Mouse (Mus musculus) Patski (cell line): Measurements from ENCODE around the gene Olfr418. TPM values are rescaled to one million over a fixed set of nuclear protein-coding genes. Genes with fewer than 3 reads are reported as not detected.
"Not testable (repeated sequence)": the region's sequence is repeated elsewhere in the genome, so short reads cannot be mapped to it uniquely, and the experiment has no call there.

Source experiments
- ATAC-seq: fragments of 100-300 bp; one replicate; pipeline ENCODE4 v1.8.0; 2021
- CTCF ChIA-PET: fragments of 350-600 bp; sonication (Branson Sonifier 250); formaldehyde crosslinking; loops from one replicate; lab custom pipeline; 2022; ENCODE audit warnings: inconsistent platforms; lab: Charles Lee
- POLR2A ChIA-PET: fragments of 350-600 bp; sonication (Branson Sonifier 250); formaldehyde crosslinking; loops from one replicate; lab custom pipeline; 2022; ENCODE audit warnings: antibody characterized with exemption, inconsistent platforms; lab: Charles Lee
- DNase-seq: peaks from one replicate; pipeline ENCODE4 v3.0.0-alpha.2; 2011; ENCODE audit warnings: low read depth, low spot score
- H3K27me3 ChIP-seq: fragments of 371-371 bp; one replicate; pipeline ENCODE4 v1.5.1; 2021
- CTCF ChIP-seq: fragments of 100-300 bp; IDR thresholded peaks from one replicate; pipeline ENCODE4 v1.5.1; 2021
- in situ Hi-C: fragments of 300-500 bp; cut with MboI; formaldehyde crosslinking; loops from 3 replicates; pipeline ENCODE4 v1.11.1; 2018; ENCODE audit warnings: low pct_unique_long_range_greater_than_20kb, mixed read lengths
- polyA plus RNA-seq: library from polyadenylated mRNA; unstranded; gene quantifications from one replicate; pipeline ENCODE4 v1.2.3, GENCODE M21; 2021

Olfr418 gene
- not detected for polyA plus RNA-seq

DNA sequence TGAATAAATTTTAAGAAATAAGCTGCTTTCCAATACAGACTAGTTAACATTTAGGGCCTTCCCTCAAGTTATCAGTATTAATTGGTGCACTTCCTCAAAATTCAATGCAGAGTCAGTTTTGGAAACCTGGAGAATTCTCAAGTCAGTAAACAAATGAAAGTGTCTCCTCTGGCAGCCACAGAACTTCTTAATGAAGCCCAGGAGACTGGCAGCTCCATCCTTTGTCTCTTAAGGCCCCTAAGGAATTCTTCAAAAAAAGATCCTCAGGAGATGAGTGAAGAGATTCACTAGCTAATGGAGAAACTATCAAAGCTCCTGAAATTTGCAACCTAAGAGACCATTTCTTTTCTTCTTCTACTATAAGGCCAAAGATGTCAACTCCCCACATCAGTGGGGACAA, at the start of gene Olfr418:
TSS of gene Olfr418 (plus strand) at position 301 of the 400 bp plus-strand sequence.
- CTCF ChIA-PET = no interaction called here
- ATAC-seq (no peak), DNase-seq (no peak)
- in situ Hi-C loops = no loop called here
- no peak for TF ChIP-seq CTCF
- POLR2A ChIA-PET = no interaction called here
- H3K27me3 ChIP-seq = no peaks in the 10 kb centered on the region

DNA sequence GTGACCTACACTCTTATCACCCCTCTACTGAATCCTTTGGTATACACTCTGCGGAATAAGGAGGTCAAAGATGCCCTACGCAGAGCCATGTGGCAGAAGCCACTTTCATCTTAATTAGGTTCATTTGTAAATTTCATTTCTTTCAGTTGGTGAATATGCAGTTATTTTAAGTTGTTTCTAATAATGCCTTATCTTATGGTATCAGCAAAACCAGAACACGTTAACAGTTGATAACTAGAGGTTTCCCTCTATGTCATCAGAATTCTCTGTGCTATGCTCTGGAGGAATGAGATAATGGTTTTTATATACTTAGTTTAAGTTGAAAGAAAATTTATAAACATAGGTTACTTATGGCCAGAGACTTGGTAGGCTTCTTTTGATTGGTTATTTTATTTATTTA, 49.3 kb upstream of the Olfr418 start:
- no peak for TF ChIP-seq CTCF
- in situ Hi-C loops = no loop called here

DNA sequence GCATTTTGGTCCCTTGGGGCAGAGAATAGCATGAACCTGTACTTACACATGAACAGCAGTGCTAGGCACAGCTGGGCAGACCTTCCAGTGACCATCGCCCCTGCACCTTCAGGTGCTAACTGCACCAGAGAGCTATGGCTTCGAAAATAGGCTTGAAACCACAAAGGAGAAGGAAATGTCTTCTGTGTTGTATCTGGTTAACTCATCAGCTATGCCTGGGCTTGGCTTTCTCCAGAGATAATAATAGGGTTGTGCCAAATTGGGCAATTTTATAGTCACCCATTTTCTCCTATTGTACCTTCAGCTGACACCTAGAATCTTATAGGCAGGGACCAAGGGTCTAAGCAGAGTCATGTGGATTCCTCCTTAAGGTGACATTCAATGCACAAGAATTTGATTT, 38.7 kb upstream of the Olfr418 start, which contains the start of gene Fcer1a:
TSS of gene Fcer1a (minus strand) at position 134 of the 400 bp plus-strand sequence.
- ChIA-PET CTCF (no interaction called here), POLR2A (no interaction called here)
- in situ Hi-C loops = no loop called here
- ATAC-seq (no peak), DNase-seq (no peak)
- no peaks in the 10 kb centered on the region for H3K27me3 ChIP-seq
- TF ChIP-seq CTCF = no peak

More for the DNA sequence above, 49.3 kb upstream of the Olfr418 start:
- ATAC-seq (no peak), DNase-seq (no peak)
- POLR2A ChIA-PET = no interaction called here
- H3K27me3 ChIP-seq = no peaks in the 10 kb centered on the region
- CTCF ChIA-PET = no interaction called here

DNA sequence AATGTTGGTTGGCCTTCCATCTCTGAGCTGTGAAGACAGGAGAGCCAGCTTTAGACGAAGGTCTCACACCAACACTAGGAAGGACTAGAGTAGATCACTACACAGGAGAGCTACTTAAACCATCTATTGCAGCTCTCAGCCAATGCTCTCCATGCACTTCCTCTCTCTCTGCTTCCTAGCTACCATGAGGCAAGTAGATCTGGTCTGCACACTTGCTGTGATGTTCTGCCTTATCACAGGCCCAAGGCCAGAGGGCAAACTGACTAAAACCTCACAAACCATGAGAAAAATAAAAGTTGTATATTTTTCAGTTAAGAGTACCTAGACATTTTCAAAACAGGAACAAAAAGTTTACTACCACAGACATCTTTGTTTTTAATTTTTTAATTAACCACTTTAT, 28.8 kb upstream of the Olfr418 start:
- CTCF ChIA-PET, H3K27me3 ChIP-seq, ATAC-seq, DNase-seq, POLR2A ChIA-PET: not testable (repeated sequence)
- in situ Hi-C loops = loop anchor here (10.0 kb wide), 1 partner anchor 1118 kb away; no protein-coding TSS in a partner anchor

DNA sequence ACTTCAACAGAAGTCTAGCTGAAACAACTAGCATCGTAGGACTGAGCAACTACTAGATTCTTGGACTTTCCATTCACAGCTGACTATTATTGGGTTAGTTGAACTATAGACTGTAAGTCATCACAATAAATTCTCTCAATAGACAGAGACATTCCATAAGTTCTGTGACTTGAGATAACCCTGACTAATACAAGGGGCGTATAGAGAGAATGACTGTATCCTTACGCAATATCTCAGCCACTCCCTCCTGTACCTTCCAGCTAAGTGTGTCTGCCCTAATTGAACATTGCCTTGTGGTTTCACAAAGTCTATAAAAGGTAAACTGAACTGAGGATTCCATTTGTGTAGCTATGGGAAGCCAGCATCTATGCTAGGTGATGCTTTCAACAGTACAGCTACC, 15.9 kb upstream of the Olfr418 start:
- H3K27me3 ChIP-seq = no peaks in the 10 kb centered on the region
- in situ Hi-C loops = no loop called here
- TF ChIP-seq CTCF = no peak
- no peak for DNase-seq
- ChIA-PET POLR2A (interaction anchor here (0.6 kb wide), 1 partner anchor 614 kb away, joined by 3 read pairs; no protein-coding TSS in a partner anchor), CTCF (no interaction called here)
- no peak for ATAC-seq

DNA sequence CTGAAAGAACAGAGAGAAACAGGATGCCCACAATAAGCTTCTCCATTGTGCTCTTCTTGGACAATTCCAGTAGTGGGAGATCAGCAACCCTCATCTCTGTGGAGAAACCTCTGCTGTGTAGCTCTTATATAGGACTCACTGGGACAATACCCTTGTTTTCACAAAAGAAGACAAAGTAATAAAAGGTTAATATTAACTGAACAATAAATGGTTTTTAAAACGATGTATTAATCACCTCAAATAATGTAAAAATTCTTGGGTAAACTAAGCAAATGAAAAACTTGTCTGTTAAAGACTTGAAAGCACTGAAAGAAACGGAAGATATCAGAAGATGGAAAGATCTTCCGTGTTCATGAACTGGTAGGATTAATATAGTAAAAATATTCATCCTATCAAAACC, 11.9 kb downstream of the Olfr418 start, which contains the start of gene Mptx2:
TSS of gene Mptx2 (minus strand) at position 101 of the 400 bp plus-strand sequence.
- ChIA-PET CTCF (no interaction called here), POLR2A (no interaction called here)
- no peak for TF ChIP-seq CTCF
- ATAC-seq (no peak), DNase-seq (no peak)
- in situ Hi-C loops = loop anchor here (10.0 kb wide), 1 partner anchor 1057 kb away; the partner anchor contains the start of gene Mptx1
- H3K27me3 ChIP-seq = no peaks in the 10 kb centered on the region

DNA sequence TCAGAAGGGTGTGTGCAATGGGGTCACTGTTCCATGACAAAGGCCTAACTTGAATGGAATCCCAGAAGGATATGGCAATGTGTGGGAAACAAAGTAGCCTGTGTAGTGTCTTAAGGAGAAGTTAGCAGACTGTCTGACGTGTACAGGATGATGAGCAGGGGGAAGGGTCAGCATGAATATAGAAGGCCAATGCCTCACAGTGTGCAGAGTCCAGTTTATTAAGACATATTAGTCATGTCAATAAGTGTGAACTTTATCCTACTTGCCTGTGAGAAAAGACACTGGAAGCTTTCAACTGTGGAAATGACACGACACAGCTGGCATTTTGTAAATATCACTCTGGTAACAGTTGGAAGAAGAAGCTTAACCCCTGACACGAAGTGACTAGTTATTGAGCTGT, 37.0 kb downstream of the Olfr418 start:
- CTCF ChIA-PET = interaction anchor here (1.3 kb wide), 1 partner anchor 11 kb away, joined by 3 read pairs; no protein-coding TSS in a partner anchor
- in situ Hi-C loops, POLR2A ChIA-PET, DNase-seq, H3K27me3 ChIP-seq, ATAC-seq: not testable (repeated sequence)

DNA sequence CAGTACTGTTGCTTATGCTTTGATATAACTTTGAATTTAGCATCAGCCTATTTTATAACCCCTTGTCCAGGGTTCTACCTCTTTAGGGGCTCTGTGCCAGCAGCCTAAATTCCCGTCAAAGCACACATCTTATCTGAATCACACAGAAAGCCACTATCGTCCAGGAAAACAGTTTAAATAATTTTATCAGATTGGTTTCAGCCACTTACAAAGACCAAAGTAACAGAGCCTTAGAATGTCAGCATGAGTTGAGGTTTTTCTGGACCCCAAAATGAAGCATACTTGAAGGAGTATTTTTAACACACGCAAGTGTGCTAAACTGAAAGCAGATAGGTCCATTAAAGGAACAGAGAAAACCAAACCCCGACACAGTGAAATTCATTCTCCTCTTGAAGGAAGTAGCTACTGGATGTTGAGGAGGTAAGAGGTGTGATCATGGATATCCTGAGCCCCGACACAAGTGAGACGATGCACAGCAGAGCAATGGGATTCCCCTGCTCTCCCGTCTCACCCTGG, 47.8 kb downstream of the Olfr418 start:
- H3K27me3 ChIP-seq, DNase-seq, in situ Hi-C loops, POLR2A ChIA-PET, CTCF ChIA-PET, ATAC-seq: not testable (repeated sequence)

DNA sequence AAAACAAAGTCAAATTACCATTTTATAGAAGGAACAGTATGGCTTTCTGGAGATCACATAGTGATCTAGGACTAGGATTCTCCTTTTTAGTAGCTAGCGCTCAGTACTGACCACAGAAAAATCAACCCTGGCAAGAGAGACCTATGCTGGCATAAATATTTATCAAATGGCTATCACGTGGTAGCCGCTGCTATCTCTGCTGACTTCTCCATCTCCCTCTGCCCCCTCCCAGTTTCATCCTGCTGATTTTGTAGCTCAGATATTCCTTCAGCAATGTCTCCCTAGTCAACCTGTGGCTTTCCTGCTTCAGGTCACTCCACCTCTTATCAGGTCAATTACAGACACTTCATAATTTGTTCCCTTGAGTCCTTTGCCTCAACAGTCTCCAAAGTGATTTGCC, 49.9 kb downstream of the Olfr418 start:
- ATAC-seq = no peak
- in situ Hi-C loops = no loop called here
- TF ChIP-seq CTCF = no peak
- ChIA-PET CTCF (no interaction called here), POLR2A (no interaction called here)
- no peak for DNase-seq
- peaks cover 7% of the 10 kb centered on the region for H3K27me3 ChIP-seq

DNA sequence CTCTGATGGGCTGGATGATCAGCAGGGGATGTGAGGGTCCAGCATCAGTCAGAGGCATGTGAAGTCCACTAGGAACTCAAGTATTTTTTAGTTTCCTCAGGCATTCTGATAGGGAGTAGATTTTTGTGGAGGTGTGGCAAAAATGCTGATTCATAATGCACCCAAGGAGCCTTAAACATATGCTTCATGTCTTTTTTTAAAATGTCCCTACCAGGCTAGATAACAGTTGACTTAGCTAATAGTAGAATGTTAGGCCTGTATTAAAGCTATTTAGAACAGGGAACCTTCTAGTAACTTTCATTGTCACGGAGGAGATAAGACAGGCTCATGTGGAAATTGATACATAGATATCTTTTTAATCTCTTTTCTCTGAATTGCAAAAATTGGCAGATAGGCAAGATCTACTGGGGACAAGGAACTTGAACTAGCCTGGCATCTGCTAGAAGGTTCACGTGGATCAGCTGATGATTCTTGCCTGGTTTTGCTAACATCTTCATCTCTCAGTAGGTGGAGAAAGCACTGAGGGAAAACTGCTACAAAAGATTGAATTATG, 52.2 kb downstream of the Olfr418 start:
- peaks cover 11% of the 10 kb centered on the region for H3K27me3 ChIP-seq
- in situ Hi-C loops = no loop called here
- ATAC-seq = no peak
- DNase-seq = no peak
- TF ChIP-seq CTCF = no peak
- ChIA-PET CTCF (no interaction called here), POLR2A (no interaction called here)

DNA sequence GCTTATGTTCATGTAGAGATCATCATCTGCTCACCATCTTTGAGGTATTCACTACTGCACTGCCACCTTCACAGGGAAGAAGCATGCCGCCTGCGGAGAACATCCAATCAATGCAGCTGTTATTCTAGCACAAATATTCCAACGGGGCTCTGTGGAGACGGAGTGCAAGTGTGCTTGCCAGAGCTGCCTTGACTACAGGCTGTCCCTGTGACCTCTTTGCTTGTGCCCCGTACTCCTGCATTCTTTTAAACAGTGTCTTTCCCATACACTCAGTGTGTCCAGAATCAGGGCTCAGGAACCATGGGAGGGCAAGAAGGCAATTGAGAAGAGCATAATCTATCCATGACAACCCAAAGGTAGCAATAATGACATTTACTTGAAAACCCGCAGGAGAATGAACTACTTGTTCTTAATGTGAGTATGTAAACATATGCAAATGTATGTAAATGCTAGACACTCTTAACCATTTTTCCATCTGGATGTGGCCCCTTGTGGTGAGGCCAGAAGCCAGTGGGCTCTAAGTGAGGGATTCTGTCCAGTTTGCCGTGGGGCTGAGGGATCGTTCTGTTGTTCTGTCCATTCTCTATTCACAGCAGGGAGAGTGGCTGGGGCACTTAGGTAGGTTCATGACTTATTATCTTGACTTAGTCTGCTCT, 55.9 kb downstream of the Olfr418 start:
- H3K27me3 ChIP-seq = peaks cover 11% of the 10 kb centered on the region
- ChIA-PET CTCF (no interaction called here), POLR2A (no interaction called here)
- in situ Hi-C loops = no loop called here
- DNase-seq (no peak), ATAC-seq (no peak)
- TF ChIP-seq CTCF = no peak
